Mouse (Mus musculus): Measurements from ENCODE around the gene Asap2. TPM values are rescaled to one million over a fixed set of nuclear protein-coding genes. Genes with fewer than 3 reads are reported as not detected.

Gene Asap2
- total and polyA plus RNA-seq, 3 experiments = 0.46 to 1.9 TPM; not detected in 1

DNA sequence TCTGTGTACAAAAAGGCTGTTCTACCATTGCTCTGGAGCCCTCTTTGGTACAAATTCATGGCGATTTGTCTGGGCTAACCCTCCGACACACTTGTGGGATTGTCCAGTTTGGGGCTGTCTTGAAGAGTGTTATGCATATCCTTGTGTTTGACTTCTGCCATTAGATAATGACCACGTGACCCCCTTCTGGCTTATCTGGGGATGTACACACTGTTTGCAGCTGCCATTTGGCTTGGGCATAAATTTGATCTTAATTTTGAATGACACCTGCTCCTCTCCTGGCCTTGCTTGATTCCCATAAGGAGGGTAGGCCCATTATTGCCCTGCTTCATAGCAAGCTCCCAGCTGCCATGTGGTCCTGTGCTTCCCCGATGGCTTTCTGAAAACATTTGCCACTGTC lies 171.6 kb downstream of the Asap2 start:
- Histone ChIP-seq H3K79me2 (ENCODE audit: control insufficient read depth, insufficient read depth, low read length, poor library complexity) (no peaks in the 10 kb centered on the region), H3K4me1 (ENCODE audit: control insufficient read depth in 1 of 2, insufficient read depth in 2 of 2, low read length in 2 of 2) (no peaks in the 10 kb centered on the region), H3K9ac (ENCODE audit: control insufficient read depth, low read depth, low read length, poor library complexity, severe bottlenecking) (no peak overlapping the region), H3K4me3 (ENCODE audit: control insufficient read depth in 1 of 2, insufficient read depth in 1 of 2, low read depth in 2 of 2, low read length in 2 of 2) (no peak overlapping the region), H3K27me3 (ENCODE audit: control insufficient read depth in 1 of 2, insufficient read depth in 2 of 2, low read length in 2 of 2) (no peaks in the 10 kb centered on the region), H3K27ac (ENCODE audit: control insufficient read depth, low read depth, low read length) (no peak overlapping the region), H3K9me3 (replicated peaks; ENCODE audit: insufficient read depth, low read length) (no peaks in the 10 kb centered on the region), H3K36me3 (ENCODE audit: control insufficient read depth in 1 of 2, insufficient read depth in 2 of 2, low read length in 2 of 2) (no peaks in the 10 kb centered on the region)
- DNase-seq (ENCODE audit: low read depth, low spot score) = peak; percentile 14
- TF ChIP-seq GATA1 (IDR thresholded peaks at IDR 0.05; ENCODE audit: low read depth, low read length) = no peak
- TF ChIP-seq MAX (IDR thresholded peaks at IDR 0.05; ENCODE audit: low read length) = peak; percentile 46; the same call in 1 of the 2 replicates
- TF ChIP-seq USF2 (IDR thresholded peaks at IDR 0.05; ENCODE audit: borderline replicate concordance in 1 of 2, insufficient read depth in 1 of 2, low read depth in 1 of 2, low read length in 2 of 2) = peak in 1 of 2 experiments; percentile 19; a peak in 1 of 4 replicates
- no peak for TF ChIP-seq SIN3A (IDR thresholded peaks at IDR 0.05; ENCODE audit: low read length)
- TF ChIP-seq ELF1 (IDR thresholded peaks at IDR 0.05; ENCODE audit: low read depth, low read length) = no peak
- TF ChIP-seq TBP (IDR thresholded peaks at IDR 0.05; ENCODE audit: low read depth, low read length) = no peak
- TF ChIP-seq GABPA (IDR thresholded peaks at IDR 0.05; ENCODE audit: low read depth, low read length) = no peak
- TF ChIP-seq USF1 (IDR thresholded peaks at IDR 0.05; ENCODE audit: low read depth, low read length) = peak; percentile 79

- H3K4me1 ChIP-seq (ENCODE audit: control insufficient read depth in 1 of 2, insufficient read depth in 2 of 2, low read length in 2 of 2) = no peaks in the 10 kb centered on the region
- H3K36me3 ChIP-seq (ENCODE audit: control insufficient read depth in 1 of 2, insufficient read depth in 2 of 2, low read length in 2 of 2) = no peaks in the 10 kb centered on the region
- no peak overlapping the region for H3K9ac ChIP-seq (ENCODE audit: control insufficient read depth, low read depth, low read length, poor library complexity, severe bottlenecking)
- no peaks in the 10 kb centered on the region for H3K79me2 ChIP-seq (ENCODE audit: control insufficient read depth, insufficient read depth, low read length, poor library complexity)
- no peak overlapping the region for H3K4me3 ChIP-seq (ENCODE audit: control insufficient read depth in 1 of 2, insufficient read depth in 1 of 2, low read depth in 2 of 2, low read length in 2 of 2)
- no peaks in the 10 kb centered on the region for H3K27me3 ChIP-seq (ENCODE audit: control insufficient read depth in 1 of 2, insufficient read depth in 2 of 2, low read length in 2 of 2)
- H3K27ac ChIP-seq (ENCODE audit: control insufficient read depth, low read depth, low read length) = no peak overlapping the region
- no peak for DNase-seq (ENCODE audit: low read depth, low spot score)
- TF ChIP-seq POLR2AphosphoS2 (IDR thresholded peaks at IDR 0.05; ENCODE audit: low read length) (no peak), JUND (IDR thresholded peaks at IDR 0.05; ENCODE audit: low read depth, low read length) (no peak), CTCF (IDR thresholded peaks at IDR 0.05 in 2 of 3, conservative IDR thresholded peaks at IDR 0.05 in 1 of 3; ENCODE audit: control insufficient read depth in 1 of 3, insufficient read depth in 1 of 3, low read depth in 2 of 3, low read length in 3 of 3, poor library complexity in 1 of 3, severe bottlenecking in 1 of 3) (no peak), CHD1 (IDR thresholded peaks at IDR 0.05; ENCODE audit: low read depth, low read length) (no peak), USF2 (IDR thresholded peaks at IDR 0.05; ENCODE audit: borderline replicate concordance in 1 of 2, insufficient read depth in 1 of 2, low read depth in 1 of 2, low read length in 2 of 2) (no peak), MAX (IDR thresholded peaks at IDR 0.05; ENCODE audit: low read length) (no peak), RCOR1 (IDR thresholded peaks at IDR 0.05; ENCODE audit: low read depth, low read length) (no peak)
- no peaks in the 10 kb centered on the region for H3K9me3 ChIP-seq (replicated peaks; ENCODE audit: insufficient read depth, low read length)
Measured at GRCm38 (mm10) chr12:21163706-21164105, 173.4 kb downstream of the Asap2 start.

DNA sequence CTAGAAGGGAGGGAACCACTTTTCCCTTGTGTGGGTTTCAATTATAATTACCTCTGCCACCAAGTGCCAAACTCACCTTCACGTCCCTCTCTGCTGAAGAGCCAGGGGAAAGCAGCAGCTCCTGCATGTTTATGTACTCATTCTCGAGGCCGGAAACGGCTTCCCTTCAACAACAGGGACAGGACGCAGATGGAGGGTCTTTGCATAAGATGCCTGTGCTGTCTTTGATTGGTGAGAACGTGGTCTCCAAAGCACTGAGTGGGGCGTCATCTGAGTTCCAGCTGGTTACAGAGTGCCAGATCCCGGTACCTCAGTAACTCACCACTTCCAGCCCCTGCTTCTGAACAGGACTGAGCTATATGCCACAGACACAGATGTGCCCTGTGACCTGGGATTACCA lies 174.0 kb downstream of the Asap2 start:
- Histone ChIP-seq H3K27me3 (ENCODE audit: control insufficient read depth in 1 of 2, insufficient read depth in 2 of 2, low read length in 2 of 2) (no peaks in the 10 kb centered on the region), H3K36me3 (ENCODE audit: control insufficient read depth in 1 of 2, insufficient read depth in 2 of 2, low read length in 2 of 2) (no peaks in the 10 kb centered on the region), H3K4me3 (ENCODE audit: control insufficient read depth in 1 of 2, insufficient read depth in 1 of 2, low read depth in 2 of 2, low read length in 2 of 2) (no peak overlapping the region), H3K4me1 (ENCODE audit: control insufficient read depth in 1 of 2, insufficient read depth in 2 of 2, low read length in 2 of 2) (no peaks in the 10 kb centered on the region), H3K79me2 (ENCODE audit: control insufficient read depth, insufficient read depth, low read length, poor library complexity) (no peaks in the 10 kb centered on the region), H3K9ac (ENCODE audit: control insufficient read depth, low read depth, low read length, poor library complexity, severe bottlenecking) (no peak overlapping the region), H3K9me3 (replicated peaks; ENCODE audit: insufficient read depth, low read length) (no peaks in the 10 kb centered on the region), H3K27ac (ENCODE audit: control insufficient read depth, low read depth, low read length) (no peak overlapping the region)
- DNase-seq (ENCODE audit: low read depth, low spot score) = no peak
- TF ChIP-seq MAFK (IDR thresholded peaks at IDR 0.05; ENCODE audit: borderline replicate concordance, low read depth, low read length) (no peak), ZMIZ1 (IDR thresholded peaks at IDR 0.05; ENCODE audit: low read depth, low read length) (no peak), TBP (IDR thresholded peaks at IDR 0.05; ENCODE audit: low read depth, low read length) (no peak), RCOR1 (IDR thresholded peaks at IDR 0.05; ENCODE audit: low read depth, low read length) (no peak), NELFE (IDR thresholded peaks at IDR 0.05; ENCODE audit: low read depth, low read length) (no peak), GATA1 (IDR thresholded peaks at IDR 0.05; ENCODE audit: low read depth, low read length) (no peak), MYC (IDR thresholded peaks at IDR 0.05; ENCODE audit: low read depth, low read length) (no peak), KAT2A (conservative IDR thresholded peaks at IDR 0.05; ENCODE audit: low read depth, low read length) (no peak), JUND (IDR thresholded peaks at IDR 0.05; ENCODE audit: low read depth, low read length) (no peak), BHLHE40 (IDR thresholded peaks at IDR 0.05; ENCODE audit: borderline replicate concordance, low read depth, low read length) (no peak), RAD21 (IDR thresholded peaks at IDR 0.05; ENCODE audit: low read depth, low read length) (no peak), GABPA (IDR thresholded peaks at IDR 0.05; ENCODE audit: low read depth, low read length) (no peak), ETS1 (IDR thresholded peaks at IDR 0.05; ENCODE audit: low read depth, low read length) (no peak), POLR2A (IDR thresholded peaks at IDR 0.05; ENCODE audit: control insufficient read depth in 1 of 2, insufficient read depth in 1 of 2, low read depth in 1 of 2, low read length in 2 of 2, poor library complexity in 1 of 2) (no peak), CHD1 (IDR thresholded peaks at IDR 0.05; ENCODE audit: low read depth, low read length) (no peak)

All from MEL (cell line).